Mouse (Mus musculus): ENCODE measurements at regions not wholly inside any gene's neighbourhood (a gene's known extent, or its start where the extent isn't known, plus 50 kb on each side); places are given as distances from the start of the nearest gene placed in this dataset.

GRCm38 (mm10) chr4:153724045-153724444, 233.0 kb upstream of the A430005L14Rik start:
- H3K4me1 ChIP-seq (ENCODE audit: control insufficient read depth, insufficient read depth, low read length) = no peaks in the 10 kb centered on the region
- WGBS = 72% methylated on average over 14 of the region's 14 CpGs
- no peaks in the 10 kb centered on the region for H3K9me3 ChIP-seq (ENCODE audit: control insufficient read depth, low read length)
- H3K27ac ChIP-seq (replicated peaks; ENCODE audit: low read depth, low read length) = no peak overlapping the region
- no peak overlapping the region for H3K9ac ChIP-seq (ENCODE audit: low read depth, low read length)
- no peaks in the 10 kb centered on the region for H3K36me3 ChIP-seq (ENCODE audit: control insufficient read depth, insufficient read depth, low read length)
- H3K4me3 ChIP-seq (ENCODE audit: low read depth, low read length) = no peak overlapping the region
- H3K4me2 ChIP-seq (ENCODE audit: low read depth, low read length) = no peak overlapping the region
- ATAC-seq (ENCODE audit: low read depth) (no peak), DNase-seq (ENCODE audit: low spot score) (no peak)
- no peaks in the 10 kb centered on the region for H3K27me3 ChIP-seq (replicated peaks; ENCODE audit: control insufficient read depth, insufficient read depth, low read length)

GRCm38 (mm10) chr4:153727273-153727672, 229.8 kb upstream of the A430005L14Rik start:
- no peak for DNase-seq (ENCODE audit: low spot score)
- Histone ChIP-seq H3K36me3 (ENCODE audit: control insufficient read depth, insufficient read depth, low read length) (no peaks in the 10 kb centered on the region), H3K4me1 (ENCODE audit: control insufficient read depth, insufficient read depth, low read length) (no peaks in the 10 kb centered on the region), H3K4me2 (ENCODE audit: low read depth, low read length) (no peak overlapping the region), H3K27ac (replicated peaks; ENCODE audit: low read depth, low read length) (no peak overlapping the region), H3K9me3 (ENCODE audit: control insufficient read depth, low read length) (no peaks in the 10 kb centered on the region), H3K27me3 (replicated peaks; ENCODE audit: control insufficient read depth, insufficient read depth, low read length) (no peaks in the 10 kb centered on the region), H3K4me3 (ENCODE audit: low read depth, low read length) (no peak overlapping the region), H3K9ac (ENCODE audit: low read depth, low read length) (no peak overlapping the region)
- WGBS = 50% methylated on average over 10 of the region's 10 CpGs
- no peak for ATAC-seq (ENCODE audit: low read depth)

GRCm38 (mm10) chr4:153727896-153728422, 229.1 kb upstream of the A430005L14Rik start:
- H3K9ac ChIP-seq (ENCODE audit: low read depth, low read length) = no peak overlapping the region
- no peak overlapping the region for H3K27ac ChIP-seq (replicated peaks; ENCODE audit: low read depth, low read length)
- no peak overlapping the region for H3K4me2 ChIP-seq (ENCODE audit: low read depth, low read length)
- 33% methylated on average over 10 of the region's 10 CpGs for WGBS
- H3K9me3 ChIP-seq (ENCODE audit: control insufficient read depth, low read length) = no peaks in the 10 kb centered on the region
- H3K36me3 ChIP-seq (ENCODE audit: control insufficient read depth, insufficient read depth, low read length) = no peaks in the 10 kb centered on the region
- ATAC-seq (ENCODE audit: low read depth) (no peak), DNase-seq (ENCODE audit: low spot score) (no peak)
- no peak overlapping the region for H3K4me3 ChIP-seq (ENCODE audit: low read depth, low read length)
- no peaks in the 10 kb centered on the region for H3K27me3 ChIP-seq (replicated peaks; ENCODE audit: control insufficient read depth, insufficient read depth, low read length)
- H3K4me1 ChIP-seq (ENCODE audit: control insufficient read depth, insufficient read depth, low read length) = no peaks in the 10 kb centered on the region

- no peaks in the 10 kb centered on the region for H3K4me1 ChIP-seq (ENCODE audit: control insufficient read depth, insufficient read depth, low read length)
- WGBS = 90% methylated on average over 11 of the region's 11 CpGs
Observed at GRCm38 (mm10) chr4:153738088-153738487, 218.9 kb upstream of the A430005L14Rik start.

GRCm38 (mm10) chr4:153742241-153742640, 214.8 kb upstream of the A430005L14Rik start:
- H3K9ac ChIP-seq (ENCODE audit: low read depth, low read length) = no peak overlapping the region
- no peak for DNase-seq (ENCODE audit: low spot score)
- no peaks in the 10 kb centered on the region for H3K27me3 ChIP-seq (replicated peaks; ENCODE audit: control insufficient read depth, insufficient read depth, low read length)
- H3K4me3 ChIP-seq (ENCODE audit: low read depth, low read length) = no peak overlapping the region
- no peak overlapping the region for H3K4me2 ChIP-seq (ENCODE audit: low read depth, low read length)
- WGBS = 81% methylated on average over 10 of the region's 10 CpGs
- no peaks in the 10 kb centered on the region for H3K36me3 ChIP-seq (ENCODE audit: control insufficient read depth, insufficient read depth, low read length)
- no peak for ATAC-seq (ENCODE audit: low read depth)
- H3K4me1 ChIP-seq (ENCODE audit: control insufficient read depth, insufficient read depth, low read length) = no peaks in the 10 kb centered on the region
- no peaks in the 10 kb centered on the region for H3K9me3 ChIP-seq (ENCODE audit: control insufficient read depth, low read length)
- H3K27ac ChIP-seq (replicated peaks; ENCODE audit: low read depth, low read length) = no peak overlapping the region

More at GRCm38 (mm10) chr4:153738088-153738487, 218.9 kb upstream of the A430005L14Rik start:
- Histone ChIP-seq H3K9me3 (ENCODE audit: control insufficient read depth, low read length) (peaks cover 4% of the 10 kb centered on the region; the same call in 1 of the 2 replicates), H3K4me2 (ENCODE audit: low read depth, low read length) (no peak overlapping the region), H3K9ac (ENCODE audit: low read depth, low read length) (no peak overlapping the region), H3K27ac (replicated peaks; ENCODE audit: low read depth, low read length) (no peak overlapping the region), H3K36me3 (ENCODE audit: control insufficient read depth, insufficient read depth, low read length) (no peaks in the 10 kb centered on the region), H3K27me3 (replicated peaks; ENCODE audit: control insufficient read depth, insufficient read depth, low read length) (no peaks in the 10 kb centered on the region), H3K4me3 (ENCODE audit: low read depth, low read length) (no peak overlapping the region)
- ATAC-seq (ENCODE audit: low read depth) = no peak
- DNase-seq (ENCODE audit: low spot score) = no peak

GRCm38 (mm10) chr4:153752791-153753190, 204.2 kb upstream of the A430005L14Rik start:
- no peaks in the 10 kb centered on the region for H3K27me3 ChIP-seq (replicated peaks; ENCODE audit: control insufficient read depth, insufficient read depth, low read length)
- H3K36me3 ChIP-seq (ENCODE audit: control insufficient read depth, insufficient read depth, low read length) = no peaks in the 10 kb centered on the region
- ATAC-seq (ENCODE audit: low read depth) = no peak
- H3K4me3 ChIP-seq (ENCODE audit: low read depth, low read length) = no peak overlapping the region
- H3K4me1 ChIP-seq (ENCODE audit: control insufficient read depth, insufficient read depth, low read length) = no peaks in the 10 kb centered on the region
- no peak overlapping the region for H3K4me2 ChIP-seq (ENCODE audit: low read depth, low read length)
- no peak overlapping the region for H3K9ac ChIP-seq (ENCODE audit: low read depth, low read length)
- no peaks in the 10 kb centered on the region for H3K9me3 ChIP-seq (ENCODE audit: control insufficient read depth, low read length)
- H3K27ac ChIP-seq (replicated peaks; ENCODE audit: low read depth, low read length) = no peak overlapping the region
- WGBS = 73% methylated on average over 6 of the region's 6 CpGs
- no peak for DNase-seq (ENCODE audit: low spot score)

- Histone ChIP-seq H3K9ac (ENCODE audit: low read depth, low read length) (no peak overlapping the region), H3K4me3 (ENCODE audit: low read depth, low read length) (no peak overlapping the region), H3K4me2 (ENCODE audit: low read depth, low read length) (no peak overlapping the region), H3K27me3 (replicated peaks; ENCODE audit: control insufficient read depth, insufficient read depth, low read length) (no peaks in the 10 kb centered on the region), H3K27ac (replicated peaks; ENCODE audit: low read depth, low read length) (no peak overlapping the region), H3K9me3 (ENCODE audit: control insufficient read depth, low read length) (no peaks in the 10 kb centered on the region), H3K36me3 (ENCODE audit: control insufficient read depth, insufficient read depth, low read length) (no peaks in the 10 kb centered on the region), H3K4me1 (ENCODE audit: control insufficient read depth, insufficient read depth, low read length) (no peaks in the 10 kb centered on the region)
- no peak for ATAC-seq (ENCODE audit: low read depth)
- WGBS = 93% methylated on average over 6 of the region's 6 CpGs
- DNase-seq (ENCODE audit: low spot score) = no peak
Observed at GRCm38 (mm10) chr4:153758323-153758722, 198.7 kb upstream of the A430005L14Rik start.

GRCm38 (mm10) chr4:153758781-153759180, 198.3 kb upstream of the A430005L14Rik start:
- DNase-seq (ENCODE audit: low spot score) (no peak), ATAC-seq (ENCODE audit: low read depth) (no peak)
- no peak overlapping the region for H3K27ac ChIP-seq (replicated peaks; ENCODE audit: low read depth, low read length)
- H3K4me2 ChIP-seq (ENCODE audit: low read depth, low read length) = no peak overlapping the region
- no peaks in the 10 kb centered on the region for H3K4me1 ChIP-seq (ENCODE audit: control insufficient read depth, insufficient read depth, low read length)
- WGBS = 62% methylated on average over 8 of the region's 8 CpGs
- no peaks in the 10 kb centered on the region for H3K27me3 ChIP-seq (replicated peaks; ENCODE audit: control insufficient read depth, insufficient read depth, low read length)
- H3K9ac ChIP-seq (ENCODE audit: low read depth, low read length) = no peak overlapping the region
- H3K36me3 ChIP-seq (ENCODE audit: control insufficient read depth, insufficient read depth, low read length) = no peaks in the 10 kb centered on the region
- no peaks in the 10 kb centered on the region for H3K9me3 ChIP-seq (ENCODE audit: control insufficient read depth, low read length)
- H3K4me3 ChIP-seq (ENCODE audit: low read depth, low read length) = no peak overlapping the region

GRCm38 (mm10) chr4:153760934-153761333, 196.1 kb upstream of the A430005L14Rik start:
- DNase-seq (ENCODE audit: low spot score) = no peak
- no peak overlapping the region for H3K9ac ChIP-seq (ENCODE audit: low read depth, low read length)
- no peak overlapping the region for H3K4me2 ChIP-seq (ENCODE audit: low read depth, low read length)
- H3K27ac ChIP-seq (replicated peaks; ENCODE audit: low read depth, low read length) = no peak overlapping the region
- no peaks in the 10 kb centered on the region for H3K4me1 ChIP-seq (ENCODE audit: control insufficient read depth, insufficient read depth, low read length)
- no peaks in the 10 kb centered on the region for H3K9me3 ChIP-seq (ENCODE audit: control insufficient read depth, low read length)
- WGBS = 85% methylated on average over 4 of the region's 4 CpGs
- ATAC-seq (ENCODE audit: low read depth) = no peak
- H3K4me3 ChIP-seq (ENCODE audit: low read depth, low read length) = no peak overlapping the region
- H3K36me3 ChIP-seq (ENCODE audit: control insufficient read depth, insufficient read depth, low read length) = no peaks in the 10 kb centered on the region
- no peaks in the 10 kb centered on the region for H3K27me3 ChIP-seq (replicated peaks; ENCODE audit: control insufficient read depth, insufficient read depth, low read length)

Measured in embryonic facial prominence, embryonic 14.5 days (tissue).